Mouse (Mus musculus) liver, embryonic 16.5 days (tissue): ENCODE measurements around the gene Mdk. TPM values are rescaled to one million over a fixed set of nuclear protein-coding genes. Genes with fewer than 3 reads are reported as not detected.

Experiments
- ATAC-seq: fragments of 200-750 bp; cut with Nextera tagmentation; 2 replicates; pipeline ENCODE4 v1.8.0; 2017; ENCODE audit warnings: low read depth, mild to moderate bottlenecking, moderate number of reproducible peaks, moderate library complexity
- H3K27ac ChIP-seq: fragments of 300-500 bp; sonication (generic); 2 replicates; pipeline ENCODE4 v1.5.1; 2014; ENCODE audit warnings: mild to moderate bottlenecking, low read length
- H3K27me3 ChIP-seq: fragments of 300-500 bp; sonication (generic); 2 replicates; pipeline ENCODE4 v1.6.1; 2014; ENCODE audit warnings: low read depth, low read length, mixed read lengths; ENCODE audit not compliant: control insufficient read depth, insufficient read depth
- H3K36me3 ChIP-seq: fragments of 300-500 bp; sonication (generic); 2 replicates; pipeline ENCODE4 v1.6.1; 2014; ENCODE audit warnings: mild to moderate bottlenecking; ENCODE audit not compliant: control insufficient read depth, insufficient read depth
- H3K4me1 ChIP-seq: fragments of 300-500 bp; sonication (generic); 2 replicates; pipeline ENCODE4 v1.6.1; 2014; ENCODE audit warnings: low read depth, low read length, mixed read lengths; ENCODE audit not compliant: control insufficient read depth
- H3K4me2 ChIP-seq: fragments of 300-500 bp; sonication (generic); 2 replicates; pipeline ENCODE4 v1.6.1; 2014; ENCODE audit warnings: low read depth, low read length, mixed read lengths
- H3K4me3 ChIP-seq: fragments of 300-500 bp; sonication (generic); 2 replicates; pipeline ENCODE4 v1.5.1; 2014; ENCODE audit warnings: low read depth, mild to moderate bottlenecking, low read length
- H3K9ac ChIP-seq: fragments of 300-500 bp; sonication (generic); 2 replicates; pipeline ENCODE4 v1.6.1; 2014; ENCODE audit warnings: low read depth, low read length
- H3K9me3 ChIP-seq: fragments of 300-500 bp; sonication (generic); replicated peaks from 2 replicates; pipeline ENCODE4 v1.6.1; 2016; ENCODE audit warnings: low read length; ENCODE audit not compliant: control insufficient read depth
- WGBS: fragments of 180-500 bp; shearing (Covaris S2); extraction: QIAGEN DNeasy Blood & Tissue Kit; methylation state at CpG from one replicate; pipeline ENCODE4 v1.1.7; 2014; ENCODE audit not compliant: insufficient replicate concordance; 5-methylcytosine and 5-hydroxymethylcytosine counted together
- polyA plus RNA-seq: library from polyadenylated mRNA; unstranded; fragments of >200 nt; fragmentation: Nextera tagmentation; extraction: Ambion mirVana; gene quantifications from 2 replicates; pipeline ENCODE4 v1.2.1, GENCODE M21; 2015

The Mdk gene
- polyA plus RNA-seq: 12.6 and 15.2 TPM in 2 replicates

DNA sequence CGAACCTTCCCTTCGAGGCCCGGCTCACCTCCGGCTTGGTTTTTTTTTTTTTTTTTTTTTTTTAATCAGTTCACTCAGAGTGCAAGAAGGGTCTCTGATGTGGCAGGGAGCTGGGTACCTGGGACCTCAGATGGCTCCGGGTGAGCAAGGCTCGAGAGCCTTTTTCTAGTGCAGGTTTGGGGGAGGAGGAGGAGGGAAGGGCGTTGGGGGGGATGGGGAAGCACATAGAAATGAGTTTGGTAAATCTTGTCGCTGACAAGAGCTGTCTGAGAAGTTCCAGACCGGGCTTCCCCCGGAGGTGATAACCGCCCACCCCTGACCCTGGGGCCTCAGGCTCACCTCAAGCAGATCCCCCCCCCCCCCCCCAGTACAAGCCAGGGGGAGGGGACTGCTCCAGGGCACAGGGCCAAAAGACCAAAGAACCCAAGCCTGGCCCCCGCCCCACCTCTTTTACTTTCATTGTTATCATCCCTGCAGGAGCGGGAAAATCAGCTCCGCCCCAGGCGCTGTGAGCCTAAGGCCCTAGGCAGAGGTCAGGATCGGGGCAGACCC, at the start of gene Mdk:
Mdk (minus strand) TSS at position 138 of the 552 bp plus-strand sequence.
- ATAC-seq: no peak
- peak within 1 kb of the TSS; percentile 58 for H3K4me2 ChIP-seq
- peaks cover 21% of the 10 kb centered on the region for H3K27me3 ChIP-seq
- H3K36me3 ChIP-seq: peaks cover 33% of the 10 kb centered on the region
- H3K27ac ChIP-seq: no peak within 1 kb of the TSS
- no peaks in the 10 kb centered on the region for H3K9me3 ChIP-seq
- H3K4me1 ChIP-seq: peaks cover 29% of the 10 kb centered on the region
- H3K9ac ChIP-seq: peak within 1 kb of the TSS; percentile 36
- 5% methylated on average over 14 of the region's 16 CpGs for WGBS
- H3K4me3 ChIP-seq: peak within 1 kb of the TSS; percentile 27

DNA sequence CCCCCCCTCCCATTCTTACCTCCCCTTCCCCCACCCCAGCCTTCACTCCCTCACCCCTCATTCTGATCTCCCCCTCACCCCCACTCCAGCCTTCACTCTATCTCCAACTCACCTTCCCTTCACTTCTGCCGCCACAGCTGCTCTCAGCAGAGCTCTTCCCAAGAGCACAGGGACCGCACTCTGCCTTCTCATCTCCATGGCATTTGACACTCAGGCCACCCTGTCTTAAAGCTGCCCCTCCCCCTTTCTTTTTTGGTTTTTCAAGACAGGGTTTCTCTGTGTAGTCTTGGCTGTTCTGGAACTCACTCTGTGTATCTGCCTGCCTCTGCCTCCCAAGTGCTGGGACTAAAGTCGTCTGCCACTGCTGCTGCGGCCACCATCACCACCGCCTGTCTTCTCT, 48.7 kb upstream of the Mdk start:
- Histone ChIP-seq H3K4me1 (peaks cover 16% of the 10 kb centered on the region), H3K4me2 (no peak overlapping the region), H3K27ac (no peak overlapping the region), H3K27me3 (peaks cover 26% of the 10 kb centered on the region), H3K9me3 (no peaks in the 10 kb centered on the region), H3K9ac (no peak overlapping the region), H3K4me3 (no peak overlapping the region), H3K36me3 (no peaks in the 10 kb centered on the region)
- WGBS: 46% methylated on average over 5 of the region's 5 CpGs
- no peak for ATAC-seq

DNA sequence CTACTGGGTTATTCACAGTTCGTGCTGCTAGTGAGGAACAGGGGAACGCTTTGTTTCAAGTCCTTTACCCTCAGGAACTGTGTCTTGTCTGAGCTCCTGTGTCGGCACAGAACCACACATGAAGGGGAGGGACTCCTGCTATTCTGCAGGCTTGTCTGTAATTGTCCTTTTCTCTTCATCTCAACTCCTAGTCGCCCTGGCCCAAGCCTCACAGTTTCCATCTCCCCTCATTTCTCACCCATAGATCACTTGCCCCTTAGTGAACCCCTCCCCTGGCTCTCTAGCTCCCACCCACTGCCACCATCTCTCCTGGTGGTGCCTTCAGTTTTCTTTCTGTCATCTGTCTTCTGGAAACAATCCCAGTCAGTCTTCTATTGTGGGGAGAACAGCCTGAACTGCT, 48.1 kb upstream of the Mdk start:
- H3K27ac ChIP-seq: no peak overlapping the region
- 31% methylated on average over 4 of the region's 4 CpGs for WGBS
- H3K9ac ChIP-seq: no peak overlapping the region
- ATAC-seq: no peak
- no peak overlapping the region for H3K4me2 ChIP-seq
- peaks cover 16% of the 10 kb centered on the region for H3K4me1 ChIP-seq
- H3K36me3 ChIP-seq: no peaks in the 10 kb centered on the region
- H3K9me3 ChIP-seq: no peaks in the 10 kb centered on the region
- peaks cover 32% of the 10 kb centered on the region for H3K27me3 ChIP-seq
- no peak overlapping the region for H3K4me3 ChIP-seq

DNA sequence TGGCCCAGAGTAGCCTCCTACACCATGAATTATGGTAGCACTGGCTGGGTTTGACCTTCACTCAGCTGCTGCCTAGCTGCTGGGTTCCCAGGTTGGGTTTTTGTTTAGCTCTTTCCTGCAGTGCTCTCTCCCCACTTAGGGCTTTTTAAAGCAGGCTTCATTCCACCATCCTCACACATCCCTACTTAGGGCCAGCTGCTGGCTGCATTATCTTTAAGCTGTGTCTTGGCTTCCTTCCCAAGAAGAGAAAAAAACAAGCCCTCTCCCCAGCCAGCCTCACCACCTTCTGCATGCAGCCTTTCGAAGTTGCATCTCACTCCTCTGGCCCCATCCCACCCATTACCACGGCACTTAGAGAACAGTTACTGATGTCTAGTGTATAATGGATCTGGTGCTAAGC, 46.5 kb upstream of the Mdk start:
- H3K4me1 ChIP-seq: peaks cover 6% of the 10 kb centered on the region
- H3K9ac ChIP-seq: no peak overlapping the region
- no peak overlapping the region for H3K27ac ChIP-seq
- no peaks in the 10 kb centered on the region for H3K9me3 ChIP-seq
- no peak overlapping the region for H3K4me3 ChIP-seq
- peaks cover 49% of the 10 kb centered on the region for H3K27me3 ChIP-seq
- 22% methylated on average over 2 of the region's 2 CpGs for WGBS
- no peaks in the 10 kb centered on the region for H3K36me3 ChIP-seq
- no peak for ATAC-seq
- H3K4me2 ChIP-seq: no peak overlapping the region

DNA sequence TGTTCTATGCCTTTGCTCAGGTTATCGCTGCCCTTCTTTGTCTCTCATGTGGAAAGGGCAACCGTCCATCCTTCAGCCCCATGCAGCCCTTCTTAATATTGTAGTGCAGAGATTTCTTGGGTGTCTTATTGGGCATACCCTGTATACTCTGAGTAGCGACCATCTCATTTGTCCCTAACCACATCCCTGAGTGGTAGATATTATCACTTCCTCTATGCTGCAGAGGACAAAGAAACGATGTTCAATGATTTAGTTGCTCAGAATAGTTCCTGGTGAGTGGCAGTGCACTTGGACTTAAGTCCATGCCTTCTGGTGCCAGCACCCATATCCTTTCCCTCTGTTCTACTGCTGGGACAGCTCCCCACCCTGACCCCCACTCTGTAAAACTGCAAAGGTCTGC, 45.9 kb upstream of the Mdk start:
- Histone ChIP-seq H3K4me2 (no peak overlapping the region), H3K27ac (no peak overlapping the region), H3K27me3 (peaks cover 54% of the 10 kb centered on the region), H3K4me1 (peaks cover 6% of the 10 kb centered on the region), H3K36me3 (no peaks in the 10 kb centered on the region), H3K4me3 (no peak overlapping the region), H3K9me3 (no peaks in the 10 kb centered on the region), H3K9ac (no peak overlapping the region)
- ATAC-seq: no peak
- 33% methylated on average over 4 of the region's 4 CpGs for WGBS

DNA sequence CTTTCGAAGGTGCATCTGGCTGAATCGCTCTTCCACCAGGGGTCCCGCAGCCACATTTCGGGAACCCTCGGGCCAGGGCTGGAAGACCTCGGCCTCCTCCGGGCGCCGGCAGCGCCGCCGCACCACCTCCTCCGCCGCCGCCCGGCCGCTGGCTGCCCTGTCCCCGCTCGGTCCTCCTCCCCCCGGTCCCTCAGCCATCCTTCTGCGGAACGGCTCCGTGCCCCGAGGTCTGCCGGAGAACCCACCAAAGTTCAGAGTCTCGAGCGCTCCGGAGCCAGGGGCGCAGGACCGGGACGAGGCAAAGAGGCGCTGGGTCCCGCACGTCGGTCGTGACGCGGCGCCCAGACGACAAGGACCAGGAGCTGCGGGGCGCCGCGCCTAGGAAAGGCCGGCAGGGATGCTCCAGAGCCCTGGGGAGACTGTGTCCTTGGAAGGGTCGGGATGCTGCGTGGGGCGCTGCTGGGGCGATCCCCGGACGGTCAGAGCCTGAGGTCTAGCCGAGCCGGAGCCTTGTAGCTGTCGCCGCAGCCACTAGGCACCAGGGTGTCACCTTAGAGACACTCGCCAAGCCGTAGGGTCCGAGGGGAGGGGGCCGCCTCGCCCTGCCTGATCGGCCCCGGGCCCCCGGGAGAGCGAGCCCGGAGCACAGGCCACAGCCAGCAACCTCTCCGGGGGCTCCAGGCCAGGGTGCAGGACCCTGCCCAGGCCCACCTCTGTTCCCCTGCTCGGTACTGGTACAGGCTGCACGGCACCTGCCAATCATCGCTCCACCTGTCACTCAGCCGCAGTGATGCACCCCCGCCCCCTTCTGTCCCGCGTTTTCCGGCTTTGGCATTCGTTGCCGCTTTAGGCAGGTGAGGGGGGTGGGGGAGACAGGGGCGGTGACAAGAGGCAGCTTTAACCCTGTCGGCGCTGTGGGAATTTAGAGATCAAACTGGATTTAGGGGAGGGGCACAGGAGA, 43.8 kb upstream of the Mdk start, which contains the start of gene Dgkz:
Dgkz (minus strand) TSS at position 284 of the 961 bp plus-strand sequence.
- Histone ChIP-seq H3K27me3 (peaks cover 75% of the 10 kb centered on the region), H3K4me1 (peaks cover 14% of the 10 kb centered on the region), H3K36me3 (no peaks in the 10 kb centered on the region), H3K27ac (no peak within 1 kb of the TSS), H3K4me3 (peak within 1 kb of the TSS; percentile 33), H3K4me2 (peak within 1 kb of the TSS; percentile 50), H3K9ac (no peak within 1 kb of the TSS), H3K9me3 (no peaks in the 10 kb centered on the region)
- ATAC-seq: no peak
- 3% methylated on average over 74 of the region's 79 CpGs for WGBS

DNA sequence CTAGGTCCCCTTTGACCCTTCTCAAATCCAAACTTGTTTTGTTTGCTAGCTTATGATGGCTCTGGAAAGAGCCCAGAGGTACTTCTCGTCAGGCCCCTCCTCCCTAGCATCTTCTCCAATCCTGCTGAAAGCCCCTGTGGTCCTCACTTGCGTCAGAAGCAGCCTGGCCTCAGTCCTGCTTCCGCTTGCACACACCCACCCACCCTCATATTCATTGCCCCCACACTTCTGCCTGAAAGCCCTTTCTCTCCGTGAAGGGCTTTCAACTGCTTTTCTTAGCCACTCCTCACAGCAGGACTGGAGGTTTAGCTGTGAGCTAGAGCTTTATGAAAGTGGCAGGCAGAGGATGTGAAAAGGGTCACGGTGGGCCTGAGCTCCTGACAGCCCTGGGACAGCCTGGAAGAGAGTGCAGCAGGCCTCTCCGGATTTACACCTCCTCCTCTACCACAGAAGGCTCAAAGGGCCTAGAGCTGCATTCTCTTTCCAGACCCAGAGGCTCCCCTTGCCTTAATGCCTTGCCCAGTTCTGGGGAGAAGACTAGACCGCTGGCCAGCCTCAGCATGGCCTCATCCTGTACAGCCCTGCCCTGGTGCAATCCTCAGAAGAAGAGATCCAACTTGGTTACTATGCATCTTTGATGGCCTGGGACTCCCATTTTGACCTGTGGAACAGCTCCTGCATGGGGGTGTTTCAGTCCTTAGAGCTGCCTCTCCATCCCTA, 41.5 kb upstream of the Mdk start:
- Histone ChIP-seq H3K27me3 (peaks cover 88% of the 10 kb centered on the region), H3K4me2 (no peak overlapping the region), H3K9ac (no peak overlapping the region), H3K4me3 (no peak overlapping the region), H3K9me3 (no peaks in the 10 kb centered on the region), H3K27ac (no peak overlapping the region), H3K36me3 (no peaks in the 10 kb centered on the region), H3K4me1 (peaks cover 15% of the 10 kb centered on the region)
- 46% methylated on average over 7 of the region's 7 CpGs for WGBS
- no peak for ATAC-seq

DNA sequence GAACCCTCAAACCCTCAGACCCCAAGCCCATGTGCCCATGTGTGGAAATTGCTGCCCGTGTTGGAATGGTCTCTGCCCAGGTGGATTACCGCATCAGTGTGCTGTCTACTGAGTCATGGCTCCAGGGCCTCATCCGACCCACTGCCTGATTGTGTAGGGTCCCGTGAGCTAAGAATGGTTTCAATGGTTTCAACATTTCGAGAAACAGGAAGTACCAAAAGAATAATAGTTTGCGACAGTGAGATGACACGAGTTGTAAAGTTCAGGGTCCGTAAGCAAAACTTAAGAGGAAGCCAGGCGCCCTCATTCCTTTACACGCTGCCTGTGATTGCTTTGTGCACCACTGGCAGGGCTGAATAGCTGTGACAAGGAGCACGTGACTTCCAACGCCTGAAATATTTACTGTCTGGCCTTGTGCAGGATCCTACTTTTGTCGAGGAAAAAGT, 40.0 kb upstream of the Mdk start:
- H3K4me2 ChIP-seq: 0 out of 2 replicates have a peak overlapping the region, but pooled peaks have one; percentile 20
- peak; percentile 47 for ATAC-seq
- peak overlapping the region; percentile 70 for H3K27ac ChIP-seq

More for the DNA sequence above, 40.0 kb upstream of the Mdk start:
- Histone ChIP-seq H3K9ac (no peak overlapping the region), H3K27me3 (peaks cover 75% of the 10 kb centered on the region), H3K4me3 (no peak overlapping the region), H3K36me3 (no peaks in the 10 kb centered on the region), H3K4me1 (peaks cover 12% of the 10 kb centered on the region), H3K9me3 (no peaks in the 10 kb centered on the region)
- 9% methylated on average over 13 of the region's 13 CpGs for WGBS
